Mouse (Mus musculus): ENCODE data around the gene Mutyh. TPM values are rescaled to one million over a fixed set of nuclear protein-coding genes. Genes with fewer than 3 reads are reported as not detected.

Gene Mutyh
- polyA plus RNA-seq, 1 experiment = 5.7 TPM

- Histone ChIP-seq H3K27ac (ENCODE audit: insufficient read depth, low read length) (no peak overlapping the region), H3K4me1 (ENCODE audit: control insufficient read depth, insufficient read depth, low read length) (no peaks in the 10 kb centered on the region), H3K4me3 (ENCODE audit: insufficient read depth, low read length) (no peak overlapping the region)
- no peak for TF ChIP-seq CTCF (IDR thresholded peaks at IDR 0.05; ENCODE audit: extremely low read depth, insufficient read depth, low read length)
- no peak for TF ChIP-seq POLR2A (IDR thresholded peaks at IDR 0.05; ENCODE audit: extremely low read depth, insufficient read depth, low read length)
Measured at GRCm38 (mm10) chr4:116840841-116841240, 33.3 kb downstream of the Mutyh start.

GRCm38 (mm10) chr4:116844324-116844723 lies 36.8 kb downstream of the Mutyh start:
- Histone ChIP-seq H3K4me3 (ENCODE audit: insufficient read depth, low read length) (no peak overlapping the region), H3K4me1 (ENCODE audit: control insufficient read depth, insufficient read depth, low read length) (no peaks in the 10 kb centered on the region), H3K27ac (ENCODE audit: insufficient read depth, low read length) (no peak overlapping the region)
- TF ChIP-seq CTCF (IDR thresholded peaks at IDR 0.05; ENCODE audit: extremely low read depth, insufficient read depth, low read length) = no peak
- TF ChIP-seq POLR2A (IDR thresholded peaks at IDR 0.05; ENCODE audit: extremely low read depth, insufficient read depth, low read length) = no peak

DNA sequence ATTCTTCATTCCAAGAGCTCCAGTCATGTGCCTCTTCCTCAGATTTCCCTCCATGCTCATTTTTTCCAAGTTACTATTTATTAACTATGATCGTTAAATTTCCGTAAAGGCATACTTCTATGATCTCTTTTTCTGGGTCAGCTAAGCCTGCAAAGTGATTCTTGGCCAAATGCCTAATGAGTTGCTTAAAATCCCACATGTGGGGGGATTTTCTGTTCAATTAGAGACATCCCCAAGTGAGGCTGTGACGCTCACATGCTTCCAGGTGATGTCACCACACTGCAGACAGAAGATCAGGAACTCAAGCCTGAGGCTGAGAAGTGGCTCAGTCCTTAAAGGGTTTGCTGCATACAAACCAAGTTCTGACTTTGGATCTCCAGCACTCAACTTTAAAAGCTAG lies 42.4 kb downstream of the Mutyh start:
- H3K27ac ChIP-seq (ENCODE audit: insufficient read depth, low read length) = no peak overlapping the region
- no peaks in the 10 kb centered on the region for H3K4me1 ChIP-seq (ENCODE audit: control insufficient read depth, insufficient read depth, low read length)
- TF ChIP-seq CTCF (IDR thresholded peaks at IDR 0.05; ENCODE audit: extremely low read depth, insufficient read depth, low read length) (no peak), POLR2A (IDR thresholded peaks at IDR 0.05; ENCODE audit: extremely low read depth, insufficient read depth, low read length) (no peak)
- H3K4me3 ChIP-seq (ENCODE audit: insufficient read depth, low read length) = no peak overlapping the region

DNA sequence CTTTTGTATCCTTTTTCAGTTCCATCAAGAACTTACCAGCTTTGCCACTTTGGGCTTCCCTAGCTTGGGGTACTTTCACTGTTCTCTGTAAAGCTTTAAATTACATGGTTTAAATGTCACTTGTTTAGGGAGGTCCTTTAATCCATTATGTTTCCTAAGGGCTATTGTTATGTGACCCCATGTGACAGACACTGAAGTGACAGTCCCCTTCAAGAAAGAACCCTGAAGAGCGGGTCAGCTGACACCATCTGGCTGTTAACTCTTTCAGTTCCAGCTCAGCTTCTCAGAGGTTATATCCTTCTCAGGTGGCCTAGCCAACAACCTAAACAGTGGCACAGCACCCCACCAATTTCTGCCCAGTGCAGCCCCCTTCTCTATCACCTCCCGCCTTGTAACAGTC lies 46.8 kb downstream of the Mutyh start:
- H3K4me1 ChIP-seq (ENCODE audit: control insufficient read depth, insufficient read depth, low read length) = no peaks in the 10 kb centered on the region
- no peak overlapping the region for H3K27ac ChIP-seq (ENCODE audit: insufficient read depth, low read length)
- no peak overlapping the region for H3K4me3 ChIP-seq (ENCODE audit: insufficient read depth, low read length)
- no peak for TF ChIP-seq POLR2A (IDR thresholded peaks at IDR 0.05; ENCODE audit: extremely low read depth, insufficient read depth, low read length)
- TF ChIP-seq CTCF (IDR thresholded peaks at IDR 0.05; ENCODE audit: extremely low read depth, insufficient read depth, low read length) = no peak

- H3K27ac ChIP-seq (ENCODE audit: insufficient read depth, low read length) = no peak overlapping the region
Measured at GRCm38 (mm10) chr4:116857203-116857602, 49.7 kb downstream of the Mutyh start.

DNA sequence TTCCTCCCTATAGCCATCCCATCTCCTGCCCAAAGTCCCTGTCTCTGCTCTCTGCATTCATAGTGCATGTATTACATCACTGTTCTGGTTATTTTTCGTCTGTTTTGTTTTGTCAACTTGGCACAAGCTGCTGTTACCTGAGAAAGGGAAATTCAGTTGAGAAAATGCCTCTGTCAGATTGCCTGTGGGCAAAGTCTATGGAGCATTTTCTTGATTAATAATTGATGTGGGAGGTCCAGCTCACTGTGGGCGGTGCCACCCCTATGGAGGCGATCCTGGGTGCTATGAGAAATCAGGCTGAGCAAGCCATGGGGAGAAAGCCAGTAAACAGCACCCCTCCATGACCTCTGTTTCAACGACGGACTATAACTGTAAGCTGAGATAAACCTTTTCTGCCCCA lies 52.2 kb downstream of the Mutyh start:
- Histone ChIP-seq H3K27ac (ENCODE audit: insufficient read depth, low read length) (no peak overlapping the region), H3K4me3 (ENCODE audit: insufficient read depth, low read length) (no peak overlapping the region), H3K4me1 (ENCODE audit: control insufficient read depth, insufficient read depth, low read length) (no peaks in the 10 kb centered on the region)
- no peak for TF ChIP-seq CTCF (IDR thresholded peaks at IDR 0.05; ENCODE audit: extremely low read depth, insufficient read depth, low read length)
- no peak for TF ChIP-seq POLR2A (IDR thresholded peaks at IDR 0.05; ENCODE audit: extremely low read depth, insufficient read depth, low read length)

More at GRCm38 (mm10) chr4:116857203-116857602, 49.7 kb downstream of the Mutyh start:
- Histone ChIP-seq H3K4me3 (ENCODE audit: insufficient read depth, low read length) (no peak overlapping the region), H3K4me1 (ENCODE audit: control insufficient read depth, insufficient read depth, low read length) (no peaks in the 10 kb centered on the region)
- TF ChIP-seq POLR2A (IDR thresholded peaks at IDR 0.05; ENCODE audit: extremely low read depth, insufficient read depth, low read length) = no peak
- TF ChIP-seq CTCF (IDR thresholded peaks at IDR 0.05; ENCODE audit: extremely low read depth, insufficient read depth, low read length) = no peak

DNA sequence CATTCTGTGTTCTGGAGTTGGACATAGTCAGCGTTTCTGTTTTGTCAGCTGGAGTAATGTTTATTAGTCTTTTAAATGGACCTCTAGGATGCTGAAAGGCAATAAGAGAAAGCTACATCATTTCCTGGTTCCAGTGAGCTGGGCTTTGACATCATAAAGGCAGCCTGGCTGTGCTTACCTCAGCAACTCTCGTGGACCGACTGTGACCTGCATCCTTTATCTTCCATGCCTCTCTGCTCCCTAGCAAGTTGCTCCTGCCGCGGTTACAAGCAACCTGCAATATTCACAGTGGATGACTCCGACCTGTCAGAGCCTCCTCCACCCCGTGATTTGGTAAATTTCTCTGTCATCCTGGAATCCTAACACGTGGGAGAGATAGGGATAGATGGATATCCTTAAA lies 54.5 kb downstream of the Mutyh start:
- Histone ChIP-seq H3K4me1 (ENCODE audit: control insufficient read depth, insufficient read depth, low read length) (no peaks in the 10 kb centered on the region), H3K27ac (ENCODE audit: insufficient read depth, low read length) (no peak overlapping the region), H3K4me3 (ENCODE audit: insufficient read depth, low read length) (no peak overlapping the region)
- TF ChIP-seq POLR2A (IDR thresholded peaks at IDR 0.05; ENCODE audit: extremely low read depth, insufficient read depth, low read length) (no peak), CTCF (IDR thresholded peaks at IDR 0.05; ENCODE audit: extremely low read depth, insufficient read depth, low read length) (no peak)

Other genes with a start within 250 kb of the Mutyh start
- gene Ccdc17, start 211.1 kb upstream of the Mutyh start, polyA plus RNA-seq (2012; rRNA removed) = 5.0 and 8.3 TPM in 2 replicates
- 23.5 and 25.1 TPM in 2 replicates for gene Nasp, start 179.8 kb upstream of the Mutyh start, polyA plus RNA-seq (2012; rRNA removed)
- gene Akr1a1, start 156.0 kb upstream of the Mutyh start, polyA plus RNA-seq (2012; rRNA removed) = 519 and 547 TPM in 2 replicates
- gene Prdx1, start 122.2 kb upstream of the Mutyh start, polyA plus RNA-seq (2012; rRNA removed) = 222 and 249 TPM in 2 replicates
- gene Mmachc, start 99.3 kb upstream of the Mutyh start, polyA plus RNA-seq (2012; rRNA removed) = 15.6 and 18.7 TPM in 2 replicates
- gene Ccdc163, start 99.2 kb upstream of the Mutyh start, polyA plus RNA-seq (2012; rRNA removed) = 19.3 and 19.8 TPM in 2 replicates
- 6.8 and 7.5 TPM in 2 replicates for gene Tesk2, start 86.8 kb upstream of the Mutyh start, polyA plus RNA-seq (2012; rRNA removed)
- 21.6 and 22.2 TPM in 2 replicates for gene Toe1, start 83 bp upstream of the Mutyh start, polyA plus RNA-seq (2012; rRNA removed)
- gene Hpdl, start 14.0 kb downstream of the Mutyh start, polyA plus RNA-seq (2012; rRNA removed) = 1.4 and 1.9 TPM in 2 replicates
- gene Zswim5, start 69.7 kb downstream of the Mutyh start, polyA plus RNA-seq (2012; rRNA removed) = 6.0 and 6.3 TPM in 2 replicates
- gene Urod, start 186.7 kb downstream of the Mutyh start, polyA plus RNA-seq (2012; rRNA removed) = 68.1 and 73.8 TPM in 2 replicates
- gene Hectd3, start 187.6 kb downstream of the Mutyh start, polyA plus RNA-seq (2012; rRNA removed) = 44.6 and 50.1 TPM in 2 replicates
- gene Eif2b3, start 211.7 kb downstream of the Mutyh start, polyA plus RNA-seq (2012; rRNA removed) = 19.0 and 20.2 TPM in 2 replicates

All from cortical plate, adult 2 months (tissue).